Mouse (Mus musculus) intestine, postnatal 0 days (tissue): Measurements from ENCODE around the gene Cdipt. TPM values are rescaled to one million over a fixed set of nuclear protein-coding genes. Genes with fewer than 3 reads are reported as not detected.

ENCODE experiments used
- ATAC-seq: fragments of 200-750 bp; cut with Nextera tagmentation; 2 replicates; pipeline ENCODE4 v1.8.0; 2017; ENCODE audit warnings: mild to moderate bottlenecking, moderate TSS enrichment, moderate library complexity
- H3K27ac ChIP-seq: fragments of 300-500 bp; sonication (generic); 2 replicates; pipeline ENCODE4 v1.5.1; 2014; ENCODE audit warnings: mild to moderate bottlenecking, low read depth, low read length, moderate library complexity
- H3K27me3 ChIP-seq: fragments of 300-500 bp; sonication (generic); replicated peaks from 2 replicates; pipeline ENCODE4 v1.6.1; 2014; ENCODE audit warnings: low read length, mixed read lengths; ENCODE audit not compliant: control insufficient read depth, insufficient read depth
- H3K36me3 ChIP-seq: fragments of 300-500 bp; sonication (generic); 2 replicates; pipeline ENCODE4 v1.6.1; 2014; ENCODE audit warnings: mild to moderate bottlenecking, moderate library complexity; ENCODE audit not compliant: control insufficient read depth, insufficient read depth
- H3K4me1 ChIP-seq: fragments of 300-500 bp; sonication (generic); replicated peaks from 2 replicates; pipeline ENCODE4 v1.6.1; 2014; ENCODE audit warnings: antibody characterized with exemption, low read length, mixed read lengths; ENCODE audit not compliant: control insufficient read depth, insufficient read depth
- H3K4me2 ChIP-seq: fragments of 300-500 bp; sonication (generic); replicated peaks from 2 replicates; pipeline ENCODE4 v1.6.1; 2014; ENCODE audit warnings: low read depth, mild to moderate bottlenecking, moderate library complexity
- H3K4me3 ChIP-seq: fragments of 300-500 bp; sonication (generic); 2 replicates; pipeline ENCODE4 v1.5.1; 2014; ENCODE audit warnings: low read depth, low read length
- H3K9ac ChIP-seq: fragments of 300-500 bp; sonication (generic); 2 replicates; pipeline ENCODE4 v1.6.1; 2014; ENCODE audit warnings: mild to moderate bottlenecking, low read depth, low read length
- H3K9me3 ChIP-seq: fragments of 300-500 bp; sonication (generic); 2 replicates; pipeline ENCODE4 v1.6.1; 2016; ENCODE audit warnings: mixed run types; ENCODE audit not compliant: control insufficient read depth
- CTCF ChIP-seq: sonication (generic); IDR thresholded peaks from 2 replicates; pipeline ENCODE4 v1.5.1; 2016; ENCODE audit warnings: low read depth, mild to moderate bottlenecking, control low read depth, antibody characterized with exemption, moderate library complexity
- WGBS: fragments of 180-500 bp; shearing (Covaris S2); extraction: QIAGEN DNeasy Blood & Tissue Kit; methylation state at CpG from one replicate; pipeline ENCODE4 v1.1.7; 2014; 5-methylcytosine and 5-hydroxymethylcytosine counted together
- polyA plus RNA-seq: library from polyadenylated mRNA; unstranded; fragments of >200 nt; fragmentation: Nextera tagmentation; extraction: Ambion mirVana; gene quantifications from 2 replicates; pipeline ENCODE4 v1.2.1, GENCODE M21; 2015

The Cdipt gene
- polyA plus RNA-seq, 1 experiment from 2014 or later: 169 TPM

GRCm38 (mm10) chr7:127026616-127026983 is 50.9 kb downstream of the Cdipt start:
- peaks cover 41% of the 10 kb centered on the region for H3K36me3 ChIP-seq
- WGBS: 0% methylated on average over 5 of the region's 48 CpGs
- peak overlapping the region; percentile 79 for H3K4me3 ChIP-seq
- TF ChIP-seq CTCF: no peak
- peak; percentile 34 for ATAC-seq
- H3K27me3 ChIP-seq: no peaks in the 10 kb centered on the region
- H3K9me3 ChIP-seq: no peaks in the 10 kb centered on the region
- peak overlapping the region; percentile 90 for H3K4me2 ChIP-seq
- H3K4me1 ChIP-seq: peaks cover 10% of the 10 kb centered on the region; the same call in 1 of the 2 replicates
- peak overlapping the region; percentile 78 for H3K9ac ChIP-seq
- H3K27ac ChIP-seq: peak overlapping the region; percentile 96

- Histone ChIP-seq H3K4me2 (peak within 1 kb of the TSS; percentile 90), H3K27me3 (no peaks in the 10 kb centered on the region), H3K27ac (peak within 1 kb of the TSS; percentile 96), H3K9ac (peak within 1 kb of the TSS; percentile 78), H3K4me3 (peak within 1 kb of the TSS; percentile 79), H3K36me3 (peaks cover 45% of the 10 kb centered on the region), H3K4me1 (peaks cover 6% of the 10 kb centered on the region; the same call in 1 of the 2 replicates), H3K9me3 (no peaks in the 10 kb centered on the region)
- peak; percentile 85 for ATAC-seq
- no peak for TF ChIP-seq CTCF
- under 1% methylated on average over 51 of the region's 63 CpGs for WGBS
Observed at GRCm38 (mm10) chr7:127026984-127027726, 51.4 kb downstream of the Cdipt start, which contains the start of gene Maz. Gene Maz, minus strand, starts transcription at chr7:127027037.

- Histone ChIP-seq H3K9me3 (no peaks in the 10 kb centered on the region), H3K4me1 (peaks cover 6% of the 10 kb centered on the region; the same call in 1 of the 2 replicates), H3K4me3 (peak overlapping the region; percentile 79), H3K9ac (peak overlapping the region; percentile 55), H3K27me3 (no peaks in the 10 kb centered on the region), H3K36me3 (peaks cover 45% of the 10 kb centered on the region), H3K4me2 (peak overlapping the region; percentile 90), H3K27ac (peak overlapping the region; percentile 96)
- ATAC-seq: no peak
- WGBS: 44% methylated on average over 8 of the region's 8 CpGs
- TF ChIP-seq CTCF: no peak
Observed at GRCm38 (mm10) chr7:127027885-127028284, 52.2 kb downstream of the Cdipt start.

Other genes with a start within 250 kb of the Cdipt start
- 131 and 142 TPM in 2 replicates for gene Mapk3, start 216.3 kb upstream of the Cdipt start, polyA plus RNA-seq
- 13.9 and 14.6 TPM in 2 replicates for gene Gdpd3, start 209.6 kb upstream of the Cdipt start, polyA plus RNA-seq
- 63.1 and 64.6 TPM in 2 replicates for gene Ypel3, start 199.0 kb upstream of the Cdipt start, polyA plus RNA-seq
- 0.17 TPM in 2 replicates for gene Tbx6, start 194.4 kb upstream of the Cdipt start, polyA plus RNA-seq
- 134 and 135 TPM in 2 replicates for gene Ppp4c, start 183.4 kb upstream of the Cdipt start, polyA plus RNA-seq
- gene Fam57b, start 178.2 kb upstream of the Cdipt start, polyA plus RNA-seq: 0.97 and 1.2 TPM in 2 replicates
- gene 4930451I11Rik, start 144.3 kb upstream of the Cdipt start, polyA plus RNA-seq: not detected in 2 replicates
- 1.5 and 1.6 TPM in 2 replicates for gene Doc2a, start 128.5 kb upstream of the Cdipt start, polyA plus RNA-seq
- gene Hirip3, start 113.9 kb upstream of the Cdipt start, polyA plus RNA-seq: 7.2 and 9.5 TPM in 2 replicates
- gene Ino80e, start 113.5 kb upstream of the Cdipt start, polyA plus RNA-seq: 36.4 and 37.4 TPM in 2 replicates
- 11.5 and 12.9 TPM in 2 replicates for gene Taok2, start 91.2 kb upstream of the Cdipt start, polyA plus RNA-seq
- gene Tmem219, start 53.0 kb upstream of the Cdipt start, polyA plus RNA-seq: 71.1 and 73.5 TPM in 2 replicates
- 11.4 and 11.9 TPM in 2 replicates for gene Kctd13, start 47.0 kb upstream of the Cdipt start, polyA plus RNA-seq
- 0.16 and 0.21 TPM in 2 replicates for gene Asphd1, start 26.3 kb upstream of the Cdipt start, polyA plus RNA-seq
- gene Sez6l2, start 25.4 kb upstream of the Cdipt start, polyA plus RNA-seq: 1.3 and 1.9 TPM in 2 replicates
- 3.2 TPM in 2 replicates for gene Cdiptos, start 184 bp downstream of the Cdipt start, polyA plus RNA-seq
- gene Mvp, start 38.7 kb downstream of the Cdipt start, polyA plus RNA-seq: 79.8 and 81.0 TPM in 2 replicates
- 0.68 TPM in 1 of 2 replicates, not detected in the other for gene Pagr1b, start 40.6 kb downstream of the Cdipt start, polyA plus RNA-seq
- 26.4 and 37.5 TPM in 2 replicates for gene Pagr1a, start 41.4 kb downstream of the Cdipt start, polyA plus RNA-seq
- gene Gm42742, start 45.2 kb downstream of the Cdipt start, polyA plus RNA-seq: 15.7 and 27.1 TPM in 2 replicates
- 2.5 and 2.7 TPM in 2 replicates for gene Prrt2, start 45.3 kb downstream of the Cdipt start, polyA plus RNA-seq
- gene Maz, start 51.1 kb downstream of the Cdipt start, polyA plus RNA-seq: 32.6 and 33.9 TPM in 2 replicates
- 24.0 and 24.2 TPM in 2 replicates for gene Kif22, start 66.6 kb downstream of the Cdipt start, polyA plus RNA-seq
- 175 and 225 TPM in 2 replicates for gene Zg16, start 111.4 kb downstream of the Cdipt start, polyA plus RNA-seq
- 5.2 and 5.8 TPM in 2 replicates for gene AI467606, start 115.4 kb downstream of the Cdipt start, polyA plus RNA-seq
- 1.8 and 2.0 TPM in 2 replicates for gene Qprt, start 146.3 kb downstream of the Cdipt start, polyA plus RNA-seq
- gene Spn, start 161.9 kb downstream of the Cdipt start, polyA plus RNA-seq: 0.09 and 0.13 TPM in 2 replicates
- 29.2 and 30.2 TPM in 2 replicates for gene Cd2bp2, start 220.1 kb downstream of the Cdipt start, polyA plus RNA-seq
- gene Tbc1d10b, start 232.6 kb downstream of the Cdipt start, polyA plus RNA-seq: 15.0 and 17.1 TPM in 2 replicates
- 10.7 and 12.3 TPM in 2 replicates for gene Mylpf, start 233.0 kb downstream of the Cdipt start, polyA plus RNA-seq